12 mouse cellular contexts compared by ENCODE assay signal in genomic region chr2:57845135-57845534, GRCm38 (mm10).
"Had no signal": no experiment of that assay in that cellular context is flagged by ENCODE, and none has a peak within 500 bp of the region (broad histone marks: within the 10 kb centered on the region; RNA-seq: fewer than 3 reads in every experiment).

No protein-coding gene starts in this region.

- H3K4me3 ChIP-seq: limb, embryonic 13.5 days; midbrain, embryonic 12.5 days; neural tube, embryonic 13.5 days; stomach, embryonic 15.5 days had no signal

- H3K27ac ChIP-seq: limb, embryonic 13.5 days; liver, embryonic 14.5 days; midbrain, embryonic 12.5 days; neural tube, embryonic 13.5 days; stomach, embryonic 15.5 days had no signal

- H3K9ac ChIP-seq: limb, embryonic 13.5 days; liver, embryonic 14.5 days; midbrain, embryonic 12.5 days; neural tube, embryonic 13.5 days; stomach, embryonic 15.5 days had no signal

- H3K36me3 ChIP-seq: limb, embryonic 13.5 days; midbrain, embryonic 12.5 days; neural tube, embryonic 13.5 days; stomach, embryonic 15.5 days had no signal

- H3K27me3 ChIP-seq: limb, embryonic 13.5 days; midbrain, embryonic 12.5 days; neural tube, embryonic 13.5 days; stomach, embryonic 15.5 days had no signal

- DNase-seq: left cerebral cortex, postnatal 4 days; lung, adult 18-20 months; retina, postnatal 1 day; thymus, adult 2 months; thymus, postnatal 25 days had no signal

- ATAC-seq: lung, postnatal 0 days; midbrain, embryonic 16.5 days had no signal

- H3K9me3 ChIP-seq: limb, embryonic 13.5 days; midbrain, embryonic 12.5 days; neural tube, embryonic 13.5 days; stomach, embryonic 15.5 days had no signal

- H3K4me1 ChIP-seq: stomach, embryonic 15.5 days had no signal

- H3K4me2 ChIP-seq: limb, embryonic 13.5 days; midbrain, embryonic 12.5 days; neural tube, embryonic 13.5 days; stomach, embryonic 15.5 days had no signal
